Mouse (Mus musculus): ENCODE data around the gene Pcmt1. TPM values are rescaled to one million over a fixed set of nuclear protein-coding genes. Genes with fewer than 3 reads are reported as not detected.

Gene Pcmt1
- polyA plus RNA-seq, 1 experiment = 11.1 TPM

DNA sequence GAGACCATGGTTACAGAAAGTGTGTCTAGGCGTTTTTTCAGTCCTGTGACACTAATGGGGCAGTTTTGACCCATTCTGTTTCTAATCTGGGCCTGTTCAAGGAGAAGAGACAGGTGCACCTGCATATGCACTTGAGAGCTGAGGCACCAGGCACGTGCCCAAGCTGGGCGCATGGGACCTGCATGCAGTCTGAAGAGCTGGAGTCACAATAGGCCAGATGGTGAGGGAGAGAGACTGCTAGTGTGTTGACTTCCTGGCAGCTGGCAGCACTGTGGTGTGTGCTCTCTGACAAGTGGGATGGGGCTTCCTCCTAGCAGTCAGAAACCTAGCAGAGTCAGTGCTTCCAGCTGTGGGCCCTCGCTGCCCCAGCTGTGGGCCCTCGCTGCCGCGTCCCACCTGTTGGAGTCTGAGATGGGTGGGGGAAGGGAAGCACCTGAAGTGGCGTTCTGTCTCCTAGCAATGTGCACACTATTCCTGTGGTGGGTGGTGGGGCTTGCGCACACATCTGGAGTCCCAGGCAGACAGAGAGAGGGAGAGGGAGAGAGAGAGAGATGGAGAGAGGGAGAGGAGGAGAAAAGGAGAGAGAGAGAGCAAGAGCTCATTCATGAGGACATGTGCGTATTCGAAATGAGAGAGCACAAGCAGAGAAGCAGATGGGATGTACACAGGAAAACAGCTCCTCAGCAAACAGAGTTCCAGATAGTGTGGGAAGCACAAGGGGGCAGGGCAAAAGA is 98.6 kb downstream of the Pcmt1 start:
- H3K27me3 ChIP-seq (ENCODE audit: control insufficient read depth, insufficient read depth, low read length) = no peaks in the 10 kb centered on the region
- H3K4me1 ChIP-seq (ENCODE audit: control insufficient read depth, insufficient read depth, insufficient read length) = no peaks in the 10 kb centered on the region
- no peak for DNase-seq (ENCODE audit: low read depth in 1 of 2, low spot score in 2 of 2)
- no peak overlapping the region for H3K27ac ChIP-seq (ENCODE audit: insufficient read depth, low read length)
- no peaks in the 10 kb centered on the region for H3K36me3 ChIP-seq (ENCODE audit: control insufficient read depth, insufficient read depth, low read length)
- TF ChIP-seq CTCF (IDR thresholded peaks at IDR 0.05; ENCODE audit: extremely low read depth, insufficient read depth, insufficient read length, insufficient replicate concordance) (no peak), POLR2A (IDR thresholded peaks at IDR 0.05; ENCODE audit: low read depth, low read length) (no peak)
- no peak overlapping the region for H3K4me3 ChIP-seq (ENCODE audit: extremely low read depth, insufficient read depth, insufficient read length)
- 17% methylated on average over 11 of the region's 11 CpGs for WGBS

DNA sequence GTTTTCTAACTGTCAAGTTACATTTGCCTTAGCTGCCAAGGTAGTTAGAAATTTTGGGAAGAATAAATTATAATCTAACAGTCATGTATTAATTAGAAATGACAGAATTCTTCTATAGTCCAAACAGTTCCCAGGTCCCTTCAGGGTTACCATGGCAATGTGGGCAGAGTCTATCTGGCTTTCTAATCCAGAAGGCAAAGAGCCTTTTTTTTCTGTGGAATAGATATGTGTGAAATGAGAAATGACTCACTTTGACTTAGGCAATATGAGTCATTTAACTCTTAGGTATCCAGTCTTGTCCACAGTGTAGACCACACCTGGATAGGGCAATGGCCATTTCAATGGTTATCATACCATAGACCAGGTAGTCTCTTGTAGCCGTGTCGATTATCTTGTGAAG is 99.5 kb downstream of the Pcmt1 start:
- no peak overlapping the region for H3K4me3 ChIP-seq (ENCODE audit: extremely low read depth, insufficient read depth, insufficient read length)

More for the DNA sequence above, 99.5 kb downstream of the Pcmt1 start:
- Histone ChIP-seq H3K27ac (ENCODE audit: insufficient read depth, low read length) (no peak overlapping the region), H3K4me1 (ENCODE audit: control insufficient read depth, insufficient read depth, insufficient read length) (no peaks in the 10 kb centered on the region), H3K36me3 (ENCODE audit: control insufficient read depth, insufficient read depth, low read length) (no peaks in the 10 kb centered on the region), H3K27me3 (ENCODE audit: control insufficient read depth, insufficient read depth, low read length) (no peaks in the 10 kb centered on the region)
- TF ChIP-seq CTCF (IDR thresholded peaks at IDR 0.05; ENCODE audit: extremely low read depth, insufficient read depth, insufficient read length, insufficient replicate concordance) (no peak), POLR2A (IDR thresholded peaks at IDR 0.05; ENCODE audit: low read depth, low read length) (no peak)
- WGBS = 93% methylated on average over 2 of the region's 2 CpGs
- DNase-seq (ENCODE audit: low read depth in 1 of 2, low spot score in 2 of 2) = no peak

Other genes with a start within 250 kb of the Pcmt1 start
- 1.2 and 1.4 TPM in 2 replicates for gene Ulbp1, start 207.5 kb downstream of the Pcmt1 start, polyA plus RNA-seq (2012; rRNA removed)
- 1.3 and 2.2 TPM in 2 replicates for gene Lrp11, start 91.3 kb downstream of the Pcmt1 start, polyA plus RNA-seq (2012; rRNA removed)
- gene Nup43, start 13.6 kb downstream of the Pcmt1 start, polyA plus RNA-seq (2012; rRNA removed) = 5.2 and 5.8 TPM in 2 replicates
- gene Lats1, start 78 bp upstream of the Pcmt1 start, polyA plus RNA-seq (2012; rRNA removed) = 6.7 and 6.9 TPM in 2 replicates
- 2.4 and 2.8 TPM in 2 replicates for gene Katna1, start 44.9 kb upstream of the Pcmt1 start, polyA plus RNA-seq (2012; rRNA removed)
- 9.2 and 13.9 TPM in 2 replicates for gene Ginm1, start 111.7 kb upstream of the Pcmt1 start, polyA plus RNA-seq (2012; rRNA removed)
- gene Ppil4, start 111.8 kb upstream of the Pcmt1 start, polyA plus RNA-seq (2012; rRNA removed) = 5.5 and 6.2 TPM in 2 replicates
- 18.3 and 24.6 TPM in 2 replicates for gene Zc3h12d, start 151.3 kb upstream of the Pcmt1 start, polyA plus RNA-seq (2012; rRNA removed)